Mouse (Mus musculus) liver, embryonic 11.5 days (tissue): ENCODE data around the gene Slc35d1. TPM values are rescaled to one million over a fixed set of nuclear protein-coding genes. Genes with fewer than 3 reads are reported as not detected.

ENCODE experiments used
- ATAC-seq: fragments of 200-750 bp; cut with Nextera tagmentation; replicated peaks from 2 replicates; pipeline ENCODE4 v1.8.0; 2017; ENCODE audit warnings: moderate number of reproducible peaks, mild to moderate bottlenecking, moderate TSS enrichment, moderate library complexity; ENCODE audit not compliant: low FRiP score
- DNase-seq: peaks from one replicate; pipeline ENCODE4 v3.0.0-alpha.2; 2017; ENCODE audit warnings: low spot score
- H3K27ac ChIP-seq: fragments of 300-500 bp; sonication (generic); 2 replicates; pipeline ENCODE4 v1.5.1; 2014; ENCODE audit warnings: mild to moderate bottlenecking, low read depth, low read length, control low read depth
- H3K27me3 ChIP-seq: fragments of 300-500 bp; sonication (generic); replicated peaks from 2 replicates; pipeline ENCODE4 v1.6.1; 2014; ENCODE audit warnings: low read length, mixed read lengths; ENCODE audit not compliant: control insufficient read depth, insufficient read depth
- H3K36me3 ChIP-seq: fragments of 300-500 bp; sonication (generic); 2 replicates; pipeline ENCODE4 v1.6.1; 2014; ENCODE audit warnings: mild to moderate bottlenecking, low read length, moderate library complexity, mixed read lengths; ENCODE audit not compliant: control insufficient read depth, insufficient read depth
- H3K4me1 ChIP-seq: fragments of 300-500 bp; sonication (generic); replicated peaks from 2 replicates; pipeline ENCODE4 v1.6.1; 2014; ENCODE audit warnings: low read length, mixed read lengths; ENCODE audit not compliant: control insufficient read depth, insufficient read depth
- H3K4me2 ChIP-seq: fragments of 300-500 bp; sonication (generic); 2 replicates; pipeline ENCODE4 v1.6.1; 2014; ENCODE audit warnings: mild to moderate bottlenecking, control low read depth, moderate library complexity
- H3K4me3 ChIP-seq: fragments of 300-500 bp; sonication (generic); 2 replicates; pipeline ENCODE4 v1.5.1; 2014; ENCODE audit warnings: low read depth, low read length, control low read depth
- H3K9ac ChIP-seq: fragments of 300-500 bp; sonication (generic); 2 replicates; pipeline ENCODE4 v1.6.1; 2014; ENCODE audit warnings: low read depth, low read length, control low read depth
- H3K9me3 ChIP-seq: fragments of 300-500 bp; sonication (generic); 2 replicates; pipeline ENCODE4 v1.6.1; 2016; ENCODE audit warnings: low read length, inconsistent platforms, mixed read lengths; ENCODE audit not compliant: control insufficient read depth
- WGBS: fragments of 180-500 bp; shearing (Covaris S2); extraction: QIAGEN DNeasy Blood & Tissue Kit; methylation state at CpG from one replicate; pipeline ENCODE4 v1.1.7; 2014; 5-methylcytosine and 5-hydroxymethylcytosine counted together
- polyA plus RNA-seq: library from polyadenylated mRNA; unstranded; fragments of >200 nt; fragmentation: Nextera tagmentation; extraction: Ambion mirVana; gene quantifications from 2 replicates; pipeline ENCODE4 v1.2.1, GENCODE M21; 2014

The Slc35d1 gene
- polyA plus RNA-seq, 1 experiment from 2014 or later = 15.4 TPM

GRCm38 (mm10) chr4:103126533-103126932, 88.4 kb downstream of the Slc35d1 start:
- ATAC-seq (no peak), DNase-seq (no peak)
- H3K27ac ChIP-seq = no peak overlapping the region
- H3K4me2 ChIP-seq = no peak overlapping the region
- H3K9ac ChIP-seq = no peak overlapping the region
- no peak overlapping the region for H3K4me3 ChIP-seq
- WGBS = 80% methylated on average over 4 of the region's 4 CpGs
- H3K27me3 ChIP-seq = no peaks in the 10 kb centered on the region
- H3K36me3 ChIP-seq = no peaks in the 10 kb centered on the region
- H3K4me1 ChIP-seq = peaks cover 9% of the 10 kb centered on the region
- no peaks in the 10 kb centered on the region for H3K9me3 ChIP-seq

GRCm38 (mm10) chr4:103123606-103124005, 91.4 kb downstream of the Slc35d1 start:
- DNase-seq = no peak
- no peak overlapping the region for H3K9ac ChIP-seq
- no peaks in the 10 kb centered on the region for H3K36me3 ChIP-seq
- peak; percentile 59; the same call in 1 of the 2 replicates for ATAC-seq
- peaks cover 20% of the 10 kb centered on the region for H3K4me1 ChIP-seq
- H3K27me3 ChIP-seq = no peaks in the 10 kb centered on the region
- H3K4me3 ChIP-seq = no peak overlapping the region
- no peak overlapping the region for H3K4me2 ChIP-seq
- H3K9me3 ChIP-seq = no peaks in the 10 kb centered on the region
- H3K27ac ChIP-seq = no peak overlapping the region

- no peak overlapping the region for H3K9ac ChIP-seq
- no peaks in the 10 kb centered on the region for H3K27me3 ChIP-seq
- no peak for ATAC-seq
- H3K9me3 ChIP-seq = no peaks in the 10 kb centered on the region
- peaks cover 22% of the 10 kb centered on the region for H3K4me1 ChIP-seq
- H3K4me2 ChIP-seq = peak overlapping the region; percentile 48
- no peak overlapping the region for H3K27ac ChIP-seq
- no peak for DNase-seq
- no peak overlapping the region for H3K4me3 ChIP-seq
- 47% methylated on average over 2 of the region's 2 CpGs for WGBS
- H3K36me3 ChIP-seq = no peaks in the 10 kb centered on the region
These were observed 91.9 kb downstream of the Slc35d1 start for GRCm38 (mm10) chr4:103123086-103123485.

- ATAC-seq = no peak; the same call in 1 of the 2 replicates
These were observed 94.0 kb downstream of the Slc35d1 start for GRCm38 (mm10) chr4:103120874-103121389.

More at GRCm38 (mm10) chr4:103120874-103121389, 94.0 kb downstream of the Slc35d1 start:
- H3K36me3 ChIP-seq = no peaks in the 10 kb centered on the region; the same call in 1 of the 2 replicates
- peaks cover 22% of the 10 kb centered on the region for H3K4me1 ChIP-seq
- H3K9ac ChIP-seq = peak overlapping the region; percentile 46
- H3K27ac ChIP-seq = peak overlapping the region; percentile 62
- 58% methylated on average over 9 of the region's 9 CpGs for WGBS
- H3K27me3 ChIP-seq = no peaks in the 10 kb centered on the region
- no peaks in the 10 kb centered on the region for H3K9me3 ChIP-seq
- DNase-seq = no peak
- H3K4me2 ChIP-seq = peak overlapping the region; percentile 74
- H3K4me3 ChIP-seq = peak overlapping the region; percentile 82

Other genes starting within 250 kb of the Slc35d1 start
- 0.22 and 0.29 TPM in 2 replicates for gene Tctex1d1, start 236.6 kb downstream of the Slc35d1 start, polyA plus RNA-seq
- gene Insl5, start 188.3 kb downstream of the Slc35d1 start, polyA plus RNA-seq = not detected in 2 replicates
- gene Mier1, start 100.8 kb downstream of the Slc35d1 start, polyA plus RNA-seq = 36.7 and 41.3 TPM in 2 replicates
- gene Wdr78, start 100.6 kb downstream of the Slc35d1 start, polyA plus RNA-seq = 2.0 TPM in 2 replicates
- gene 4921539E11Rik, start 75.7 kb upstream of the Slc35d1 start, polyA plus RNA-seq = not detected in 2 replicates
- 23.5 TPM in 2 replicates for gene Oma1, start 98.6 kb upstream of the Slc35d1 start, polyA plus RNA-seq